Mouse (Mus musculus) left cerebral cortex, adult 8-10 months (tissue): Measurements from ENCODE around the gene Sipa1l3. TPM values are rescaled to one million over a fixed set of nuclear protein-coding genes. Genes with fewer than 3 reads are reported as not detected.
A peak's percentile ranks its signal among the peaks of the same experiment; 100 is the strongest.

Experiments
- DNase-seq, 2 experiments: peaks; one replicate each; pipeline ENCODE4 v3.0.0; 2022; ENCODE audit warnings: low spot score in 2 of 2
- total RNA-seq, 4 experiments: library from RNA; stranded (reverse); gene quantifications; 2 replicates each; pipeline ENCODE4 v1.2.4; 2022

Sipa1l3 gene
- total RNA-seq, 4 experiments from 2014 or later = 55.2 to 64.7 (median 57.8) TPM

GRCm38 (mm10) chr7:29383255-29383654, 135.2 kb downstream of the Sipa1l3 start:
- DNase-seq = peak in 1 of 2 experiments; percentile 80

- no peak for DNase-seq
Observed at GRCm38 (mm10) chr7:29381466-29382040, 136.9 kb downstream of the Sipa1l3 start.

- DNase-seq = no peak
Observed at GRCm38 (mm10) chr7:29374054-29374453, 144.4 kb downstream of the Sipa1l3 start.

- no peak for DNase-seq
Observed at GRCm38 (mm10) chr7:29372123-29372522, 146.3 kb downstream of the Sipa1l3 start.

GRCm38 (mm10) chr7:29370031-29370430, 148.4 kb downstream of the Sipa1l3 start:
- DNase-seq = no peak

- no peak for DNase-seq
Observed at GRCm38 (mm10) chr7:29368004-29368320, 150.5 kb downstream of the Sipa1l3 start.

- peak in 1 of 2 experiments; percentile 67 for DNase-seq
Observed at GRCm38 (mm10) chr7:29367166-29368003, 151.1 kb downstream of the Sipa1l3 start.

- peak in 1 of 2 experiments; percentile 65 for DNase-seq
Observed at GRCm38 (mm10) chr7:29364052-29364451, 154.4 kb downstream of the Sipa1l3 start.

GRCm38 (mm10) chr7:29361497-29361896, 156.9 kb downstream of the Sipa1l3 start:
- DNase-seq = no peak

GRCm38 (mm10) chr7:29355406-29355805, 163.0 kb downstream of the Sipa1l3 start:
- DNase-seq = no peak

- DNase-seq = peak in 1 of 2 experiments; percentile 64
Observed at GRCm38 (mm10) chr7:29354161-29354560, 164.3 kb downstream of the Sipa1l3 start.

GRCm38 (mm10) chr7:29352246-29352645, 166.2 kb downstream of the Sipa1l3 start:
- DNase-seq = no peak

GRCm38 (mm10) chr7:29350489-29350888, 168.0 kb downstream of the Sipa1l3 start:
- no peak for DNase-seq

GRCm38 (mm10) chr7:29346212-29346611, 172.2 kb downstream of the Sipa1l3 start:
- no peak for DNase-seq

- DNase-seq = no peak
Observed at GRCm38 (mm10) chr7:29345534-29345933, 172.9 kb downstream of the Sipa1l3 start.

GRCm38 (mm10) chr7:29343746-29344145, 174.7 kb downstream of the Sipa1l3 start:
- DNase-seq = no peak

GRCm38 (mm10) chr7:29342489-29343092, 175.8 kb downstream of the Sipa1l3 start:
- DNase-seq = no peak

- no peak for DNase-seq
Observed at GRCm38 (mm10) chr7:29341722-29342121, 176.7 kb downstream of the Sipa1l3 start.

- no peak for DNase-seq
Observed at GRCm38 (mm10) chr7:29340838-29341237, 177.6 kb downstream of the Sipa1l3 start.

GRCm38 (mm10) chr7:29340247-29340646, 178.2 kb downstream of the Sipa1l3 start:
- no peak for DNase-seq

- DNase-seq = no peak
Observed at GRCm38 (mm10) chr7:29338984-29339679, 179.3 kb downstream of the Sipa1l3 start.
